Mouse (Mus musculus): Measurements from ENCODE around the gene Gdap1l1.

DNA sequence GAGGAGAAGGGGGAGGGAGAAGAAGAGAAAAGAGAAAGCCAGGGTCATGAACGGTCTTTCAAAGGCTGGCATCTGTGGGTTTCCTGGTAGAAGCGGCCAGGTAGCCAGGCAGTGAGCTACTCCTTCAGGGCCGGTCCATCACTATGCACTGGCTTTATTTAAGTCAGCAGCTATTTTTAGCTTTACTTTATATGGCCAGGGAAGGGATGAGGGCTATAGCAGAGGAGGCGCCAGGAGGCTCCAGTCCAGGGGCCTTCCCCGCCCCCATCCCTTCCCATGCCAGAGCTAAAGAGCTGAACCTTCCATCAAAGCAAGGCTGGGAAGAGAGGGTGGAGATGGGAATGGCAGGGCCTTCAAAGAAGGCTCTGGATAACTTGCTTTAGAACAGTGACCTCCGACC is 45.8 kb upstream of the Gdap1l1 start:
- TF ChIP-seq CTCF (IDR thresholded peaks at IDR 0.05; ENCODE audit: borderline replicate concordance, control insufficient read depth, extremely low read depth, insufficient read depth, low read length, poor library complexity) (no peak), POLR2A (IDR thresholded peaks at IDR 0.05; ENCODE audit: control insufficient read depth, extremely low read depth, insufficient read depth, low read length, poor library complexity) (no peak)

Data from thymus, adult 2 months (tissue).